Mouse (Mus musculus) activated CD4-positive, CD25-positive, alpha-beta regulatory T cell (primary cell): ENCODE results near the gene 4921504E06Rik. TPM values are rescaled to one million over a fixed set of nuclear protein-coding genes. Genes with fewer than 3 reads are reported as not detected.

Experiments used
- polyA plus RNA-seq, 2 experiments: library from polyadenylated mRNA; unstranded; fragments of 100-300 nt; shearing (Covaris generic); gene quantifications; one replicate each; pipeline ENCODE4 v1.2.1; 2017

Gene 4921504E06Rik
- not detected for polyA plus RNA-seq

GRCm38 (mm10) chr2:19553821-19554592 is at the start of gene 4921504E06Rik:
TSS of gene 4921504E06Rik (minus strand) at chr2:19553914.

GRCm38 (mm10) chr2:19444931-19445831 is 108.5 kb downstream of the 4921504E06Rik start, which contains the start of gene Ptf1a:
TSS of gene Ptf1a (plus strand) at chr2:19445663.

Other genes with a start within 250 kb of the 4921504E06Rik start
- gene Msrb2, start 182.5 kb downstream of the 4921504E06Rik start, polyA plus RNA-seq = 10 to 100 TPM in 1 of 2 experiments, 1 to 10 TPM in 1; 9.7 to 16.5 TPM
- gene Ptf1a, start 108.3 kb downstream of the 4921504E06Rik start, polyA plus RNA-seq = not detected
- 10 to 100 TPM in 1 of 2 experiments, 1 to 10 TPM in 1; 5.4 to 11.1 TPM for gene Otud1, start 103.8 kb upstream of the 4921504E06Rik start, polyA plus RNA-seq